ENCODE assay signal across 14 mouse cellular contexts in the genomic region with DNA sequence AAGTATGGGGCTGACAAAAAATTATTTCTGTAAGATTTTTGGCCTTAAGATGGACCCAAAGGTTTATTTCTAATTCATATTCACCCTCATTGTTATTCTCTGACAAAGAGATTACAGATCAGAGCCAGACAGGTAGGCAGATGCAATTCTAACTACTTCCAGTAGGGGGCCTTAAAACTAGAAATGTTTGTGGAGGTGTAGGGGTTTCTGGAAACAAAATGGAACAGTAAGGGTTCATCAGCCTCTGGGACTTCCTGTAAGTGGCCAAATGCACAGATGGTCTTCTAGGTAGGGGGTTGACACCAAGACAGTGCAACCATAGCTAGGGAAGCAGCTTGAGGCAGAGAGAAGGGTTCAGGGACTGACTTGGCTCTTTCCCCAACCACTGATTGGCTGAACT. TPM values are rescaled to one million over a fixed set of nuclear protein-coding genes. Genes with fewer than 3 reads are reported as not detected.
DNase-seq lines count a peak whose midpoint lies in the region; ATAC-seq and TF ChIP-seq lines count a peak whose summit lies in the region.
"Had no signal": no experiment of that assay in that cellular context is flagged by ENCODE, and none has a peak within 500 bp of the region (broad histone marks: within the 10 kb centered on the region; RNA-seq: fewer than 3 reads in every experiment).

No protein-coding gene starts in this region.

- H3K9me3 ChIP-seq in lung, embryonic 14.5 days (ENCODE audit: low read depth, low read length): no peaks in the 10 kb centered on the region
- H3K9me3 ChIP-seq: embryonic facial prominence, embryonic 12.5 days; forebrain, embryonic 13.5 days; hindbrain, embryonic 15.5 days; limb, embryonic 10.5 days had no signal

- H3K36me3 ChIP-seq in lung, embryonic 14.5 days (ENCODE audit: insufficient read depth): no peaks in the 10 kb centered on the region
- no peaks in the 10 kb centered on the region for H3K36me3 ChIP-seq in small intestine, adult 2 months (ENCODE audit: control insufficient read depth, insufficient read depth, low read length)
- H3K36me3 ChIP-seq: embryonic facial prominence, embryonic 12.5 days; hindbrain, embryonic 15.5 days; limb, embryonic 10.5 days had no signal

- TF ChIP-seq CTCF in gastrocnemius, adult 2 months (IDR thresholded peaks at IDR 0.05): peak; percentile 72
- peak; percentile 53 for TF ChIP-seq CTCF in lung, embryonic 14.5 days (IDR thresholded peaks at IDR 0.05; ENCODE audit: low read depth)
- TF ChIP-seq CTCF in small intestine, adult 2 months (IDR thresholded peaks at IDR 0.05; ENCODE audit: extremely low read depth, insufficient read length, insufficient replicate concordance, low read depth, low read length): peak; percentile 22; the same call in 1 of the 2 replicates

- no peak for TF ChIP-seq POLR2A in small intestine, adult 2 months (IDR thresholded peaks at IDR 0.05; ENCODE audit: low read depth, low read length)

- H3K9ac ChIP-seq in lung, embryonic 14.5 days: no peak overlapping the region
- H3K9ac ChIP-seq: embryonic facial prominence, embryonic 12.5 days; forebrain, embryonic 13.5 days; hindbrain, embryonic 15.5 days had no signal

- intact Hi-C loops in gastrocnemius, adult 2 months (cut with DNase I): loop anchor here (2.0 kb wide), 1 partner anchor 383 kb away; no protein-coding TSS in a partner anchor

- no peaks in the 10 kb centered on the region for H3K27me3 ChIP-seq in lung, embryonic 14.5 days (ENCODE audit: insufficient read depth, low read length)
- H3K27me3 ChIP-seq in small intestine, adult 2 months (ENCODE audit: control insufficient read depth, insufficient read depth, low read length): no peaks in the 10 kb centered on the region
- H3K27me3 ChIP-seq: embryonic facial prominence, embryonic 12.5 days; forebrain, embryonic 13.5 days; hindbrain, embryonic 15.5 days; megakaryocyte, embryonic 14.5 days had no signal

- no peak overlapping the region for H3K4me2 ChIP-seq in lung, embryonic 14.5 days
- H3K4me2 ChIP-seq: embryonic facial prominence, embryonic 12.5 days; forebrain, embryonic 13.5 days; hindbrain, embryonic 15.5 days had no signal

- no peak overlapping the region for H3K27ac ChIP-seq in gastrocnemius, adult 2 months
- no peak overlapping the region for H3K27ac ChIP-seq in lung, embryonic 14.5 days (ENCODE audit: low read depth)
- no peak overlapping the region for H3K27ac ChIP-seq in small intestine, adult 2 months (ENCODE audit: insufficient read depth, low read depth, low read length)
- H3K27ac ChIP-seq: embryonic facial prominence, embryonic 12.5 days; forebrain, embryonic 13.5 days; hindbrain, embryonic 15.5 days; limb, embryonic 10.5 days had no signal

- DNase-seq in gastrocnemius, adult 2 months: no peak
- DNase-seq in gastrocnemius, postnatal 10 days: no peak
- peak; percentile 19 for DNase-seq in lung, embryonic 14.5 days
- DNase-seq in lung, postnatal 10 days: no peak
- DNase-seq in R1 (ENCODE audit: low read depth, low spot score): peak; percentile 57
- no peak for DNase-seq in frontal cortex, postnatal 10 days (ENCODE audit: low spot score in 2 of 2)
- no peak for DNase-seq in heart, adult 11 months
- DNase-seq: adrenal gland, postnatal 25 days had no signal

- H3K4me3 ChIP-seq in gastrocnemius, adult 2 months: no peak overlapping the region
- H3K4me3 ChIP-seq in lung, embryonic 14.5 days (ENCODE audit: low read depth, low read length): no peak overlapping the region
- H3K4me3 ChIP-seq in small intestine, adult 2 months (ENCODE audit: low read depth, low read length): no peak overlapping the region
- H3K4me3 ChIP-seq: embryonic facial prominence, embryonic 12.5 days; forebrain, embryonic 13.5 days; hindbrain, embryonic 15.5 days; limb, embryonic 10.5 days; megakaryocyte, embryonic 14.5 days had no signal

- no peak for ATAC-seq in lung, embryonic 14.5 days (ENCODE audit: insufficient read depth)
- ATAC-seq: forebrain, embryonic 13.5 days had no signal

- no peaks in the 10 kb centered on the region for H3K4me1 ChIP-seq in lung, embryonic 14.5 days (ENCODE audit: insufficient read depth)
- H3K4me1 ChIP-seq in small intestine, adult 2 months (ENCODE audit: control insufficient read depth, insufficient read depth, insufficient read length, low read length): no peaks in the 10 kb centered on the region
- H3K4me1 ChIP-seq: embryonic facial prominence, embryonic 12.5 days; forebrain, embryonic 13.5 days; hindbrain, embryonic 15.5 days; megakaryocyte, embryonic 14.5 days had no signal

RNA-seq across cellular contexts. Expression of a gene that starts 22.1 kb away (rescaled TPM):
- not detected for total RNA-seq in gastrocnemius, adult 2 months (2021)
- total RNA-seq in gastrocnemius, postnatal 10 days (2021): under 1 TPM in 1 of 2 experiments, not detected in 1; 0.63 TPM
- 0.67 and 0.85 TPM in 2 replicates for polyA plus RNA-seq in lung, embryonic 14.5 days (2014; fragmentation: Nextera tagmentation; extraction: Ambion mirVana)
- 4.3 and 5.2 TPM in 2 replicates for polyA plus RNA-seq in small intestine, adult 2 months (2012; rRNA removed)
- polyA plus RNA-seq: limb, embryonic 10.5 days had no signal

Comparison
In these comparisons a context has a peak if more than half of its experiments do, and no peak if none do; other contexts are left out.
1. DNase-seq: peak in lung, embryonic 14.5 days (single experiment) and R1 (single experiment); none in gastrocnemius, adult 2 months (single experiment), gastrocnemius, postnatal 10 days (single experiment), lung, postnatal 10 days (single experiment), frontal cortex, postnatal 10 days (0 of 2) and heart, adult 11 months (single experiment).
2. CTCF ChIP-seq: peak in every context shown above with its lines; median percentile 72 in gastrocnemius, adult 2 months; 53 in lung, embryonic 14.5 days; 22 in small intestine, adult 2 months.